Mouse (Mus musculus) CD8-positive naive resting alpha-beta T cell, adult 2 months (primary cell): ENCODE data around the gene Gm5039.
"Not testable (repeated sequence)": the region's sequence is repeated elsewhere in the genome, so short reads cannot be mapped to it uniquely, and the experiment has no call there.

ENCODE experiments used
- DNase-seq, 2 experiments: peaks; one replicate each; pipeline ENCODE4 v3.0.0; 2022; ENCODE audit warnings: low read depth in 2 of 2, low spot score in 2 of 2

Gm5039 gene

GRCm38 (mm10) chr12:88323926-88324325, at the start of gene Gm5039:
TSS of gene Gm5039 (minus strand) at chr12:88324026.
- not testable (repeated sequence) for DNase-seq

- no peak for DNase-seq
Measured at GRCm38 (mm10) chr12:88372018-88372417, 48.2 kb upstream of the Gm5039 start.

- DNase-seq, result not testable (repeated sequence)
Measured at GRCm38 (mm10) chr12:88370321-88370720, 46.5 kb upstream of the Gm5039 start.

GRCm38 (mm10) chr12:88369690-88370089, 45.9 kb upstream of the Gm5039 start:
- not testable (repeated sequence) for DNase-seq

- no peak for DNase-seq
Measured at GRCm38 (mm10) chr12:88368618-88369017, 44.8 kb upstream of the Gm5039 start.

- no peak for DNase-seq
Measured at GRCm38 (mm10) chr12:88367673-88368072, 43.8 kb upstream of the Gm5039 start.

GRCm38 (mm10) chr12:88361120-88361445, 37.3 kb upstream of the Gm5039 start:
- no peak for DNase-seq

- peak; percentile 72 to 81 for DNase-seq
Measured at GRCm38 (mm10) chr12:88360441-88361119, 36.8 kb upstream of the Gm5039 start, which contains the start of gene Adck1. TSS of gene Adck1 (plus strand) at chr12:88360554.

- no peak for DNase-seq
Measured at GRCm38 (mm10) chr12:88354182-88354702, 30.4 kb upstream of the Gm5039 start.

- DNase-seq, result not testable (repeated sequence)
Measured at GRCm38 (mm10) chr12:88341286-88341685, 17.5 kb upstream of the Gm5039 start.

- not testable (repeated sequence) for DNase-seq
Measured at GRCm38 (mm10) chr12:88336662-88337413, 13.0 kb upstream of the Gm5039 start.

GRCm38 (mm10) chr12:88314556-88314955, 9.3 kb downstream of the Gm5039 start:
- DNase-seq, result no peak

- not testable (repeated sequence) for DNase-seq
Measured at GRCm38 (mm10) chr12:88297171-88297570, 26.7 kb downstream of the Gm5039 start.

- DNase-seq, result not testable (repeated sequence)
Measured at GRCm38 (mm10) chr12:88293082-88293481, 30.7 kb downstream of the Gm5039 start.

GRCm38 (mm10) chr12:88285224-88285623, 38.6 kb downstream of the Gm5039 start:
- DNase-seq, result not testable (repeated sequence)

GRCm38 (mm10) chr12:88274400-88274799, 49.4 kb downstream of the Gm5039 start, which contains the start of gene Gm5662:
TSS of gene Gm5662 (minus strand) at chr12:88274500.
- not testable (repeated sequence) for DNase-seq
